Mouse (Mus musculus) lung, postnatal 36 days (tissue): ENCODE results near the gene Igtp.
A peak's percentile ranks its signal among the peaks of the same experiment; 100 is the strongest.
"Not testable (repeated sequence)": the region's sequence is repeated elsewhere in the genome, so short reads cannot be mapped to it uniquely, and the experiment has no call there.

Source experiments
- DNase-seq: peaks from one replicate; pipeline ENCODE4 v3.0.0; 2022; ENCODE audit warnings: mixed read lengths

Gene Igtp

GRCm38 (mm10) chr11:58213673-58214342, 14.5 kb downstream of the Igtp start:
- no peak for DNase-seq

GRCm38 (mm10) chr11:58214391-58215048, 15.2 kb downstream of the Igtp start:
- peak; percentile 95 for DNase-seq

GRCm38 (mm10) chr11:58215049-58215430, 15.7 kb downstream of the Igtp start:
- DNase-seq = not testable (repeated sequence)

GRCm38 (mm10) chr11:58215814-58216213, 16.5 kb downstream of the Igtp start:
- no peak for DNase-seq

- no peak for DNase-seq
These were observed 17.5 kb downstream of the Igtp start for GRCm38 (mm10) chr11:58216823-58217222.

- no peak for DNase-seq
These were observed 24.4 kb downstream of the Igtp start for GRCm38 (mm10) chr11:58223751-58224150.

- DNase-seq = peak; percentile 63
These were observed 25.0 kb downstream of the Igtp start for GRCm38 (mm10) chr11:58224313-58224712.

GRCm38 (mm10) chr11:58224872-58225271, 25.5 kb downstream of the Igtp start:
- DNase-seq = not testable (repeated sequence)

GRCm38 (mm10) chr11:58225655-58226054, 26.3 kb downstream of the Igtp start:
- DNase-seq = peak; percentile 83

- DNase-seq = no peak
These were observed 27.1 kb downstream of the Igtp start for GRCm38 (mm10) chr11:58226425-58226824.

GRCm38 (mm10) chr11:58228021-58228420, 28.7 kb downstream of the Igtp start:
- not testable (repeated sequence) for DNase-seq

- DNase-seq = no peak
These were observed 31.1 kb downstream of the Igtp start for GRCm38 (mm10) chr11:58230396-58230910.

- no peak for DNase-seq
These were observed 31.8 kb downstream of the Igtp start for GRCm38 (mm10) chr11:58231156-58231555.

GRCm38 (mm10) chr11:58234551-58234950, 35.2 kb downstream of the Igtp start:
- DNase-seq = not testable (repeated sequence)

- DNase-seq = peak; percentile 65
These were observed 35.8 kb downstream of the Igtp start for GRCm38 (mm10) chr11:58235152-58235551.

- DNase-seq = peak; percentile 85
These were observed 39.8 kb downstream of the Igtp start for GRCm38 (mm10) chr11:58238840-58239791.

- DNase-seq = peak; percentile 27
These were observed 47.9 kb downstream of the Igtp start for GRCm38 (mm10) chr11:58247294-58247693.

GRCm38 (mm10) chr11:58249203-58249981, 50.0 kb downstream of the Igtp start:
- DNase-seq = no peak

GRCm38 (mm10) chr11:58250550-58250949, 51.2 kb downstream of the Igtp start:
- DNase-seq = peak; percentile 7

GRCm38 (mm10) chr11:58254411-58254810, 55.1 kb downstream of the Igtp start:
- DNase-seq = no peak
